Mouse (Mus musculus) forebrain, embryonic 15.5 days (tissue): ENCODE measurements around the gene Hgd. TPM values are rescaled to one million over a fixed set of nuclear protein-coding genes. Genes with fewer than 3 reads are reported as not detected.

Experiments used
- ATAC-seq: fragments of 200-750 bp; cut with Nextera tagmentation; replicated peaks from 2 replicates; pipeline ENCODE4 v1.8.0; 2017; ENCODE audit warnings: mild to moderate bottlenecking, moderate TSS enrichment, moderate library complexity
- H3K27ac ChIP-seq: fragments of 300-500 bp; sonication (generic); replicated peaks from 2 replicates; pipeline ENCODE4 v1.5.1; 2015; ENCODE audit warnings: mild to moderate bottlenecking, inconsistent platforms
- H3K27me3 ChIP-seq: fragments of 300-500 bp; sonication (generic); 2 replicates; pipeline ENCODE4 v1.6.1; 2015; ENCODE audit warnings: inconsistent platforms
- H3K36me3 ChIP-seq: fragments of 300-500 bp; sonication (generic); 2 replicates; pipeline ENCODE4 v1.6.1; 2015; ENCODE audit warnings: mild to moderate bottlenecking, inconsistent platforms
- H3K4me1 ChIP-seq: fragments of 300-500 bp; sonication (generic); 2 replicates; pipeline ENCODE4 v1.6.1; 2015; ENCODE audit warnings: inconsistent platforms
- H3K4me2 ChIP-seq: fragments of 300-500 bp; sonication (generic); replicated peaks from 2 replicates; pipeline ENCODE4 v1.6.1; 2015; ENCODE audit warnings: mild to moderate bottlenecking, inconsistent platforms
- H3K4me3 ChIP-seq: fragments of 300-500 bp; sonication (generic); 2 replicates; pipeline ENCODE4 v1.5.1; 2015; ENCODE audit warnings: mild to moderate bottlenecking, inconsistent platforms
- H3K9ac ChIP-seq: fragments of 300-500 bp; sonication (generic); replicated peaks from 2 replicates; pipeline ENCODE4 v1.6.1; 2015; ENCODE audit warnings: mild to moderate bottlenecking, inconsistent platforms
- H3K9me3 ChIP-seq: fragments of 300-500 bp; sonication (generic); 2 replicates; pipeline ENCODE4 v1.6.1; 2016; ENCODE audit warnings: inconsistent platforms
- WGBS: fragments of 180-500 bp; shearing (Covaris S2); methylation state at CpG from one replicate; pipeline ENCODE4 v1.1.7; 2015; ENCODE audit warnings: mixed read lengths; 5-methylcytosine and 5-hydroxymethylcytosine counted together
- polyA plus RNA-seq: library from polyadenylated mRNA; unstranded; fragments of >200 nt; fragmentation: Nextera tagmentation; extraction: Ambion mirVana; gene quantifications from 2 replicates; pipeline ENCODE4 v1.2.1, GENCODE M21; 2015

Gene Hgd
- polyA plus RNA-seq, 1 experiment from 2014 or later, result 0.24 TPM

DNA sequence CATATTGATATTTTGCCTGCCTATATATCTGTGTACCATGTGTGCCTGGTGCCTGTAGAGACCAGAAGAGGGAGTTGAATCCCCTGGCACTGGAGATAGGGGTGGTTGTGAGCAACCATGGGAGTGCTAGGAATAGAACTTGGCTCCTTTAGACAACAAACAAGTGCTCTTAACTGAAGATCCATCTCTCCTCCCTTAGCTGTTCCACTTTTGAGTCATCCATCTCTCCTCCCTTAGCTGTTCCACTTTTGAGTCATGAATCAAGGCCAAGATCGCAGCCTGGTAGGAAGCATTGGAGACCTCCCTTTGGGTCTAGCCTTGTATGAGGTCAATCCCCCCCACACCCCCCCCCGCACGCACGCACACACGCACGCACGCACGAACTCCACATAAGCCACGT lies 34.6 kb downstream of the Hgd start:
- no peak overlapping the region for H3K9ac ChIP-seq
- H3K27me3 ChIP-seq, result no peaks in the 10 kb centered on the region
- H3K36me3 ChIP-seq, result no peaks in the 10 kb centered on the region
- H3K27ac ChIP-seq, result no peak overlapping the region
- no peak for ATAC-seq
- no peak overlapping the region for H3K4me2 ChIP-seq
- peaks cover 6% of the 10 kb centered on the region; the same call in 1 of the 2 replicates for H3K4me1 ChIP-seq
- H3K9me3 ChIP-seq, result no peaks in the 10 kb centered on the region
- 93% methylated on average over 9 of the region's 9 CpGs for WGBS
- no peak overlapping the region for H3K4me3 ChIP-seq

DNA sequence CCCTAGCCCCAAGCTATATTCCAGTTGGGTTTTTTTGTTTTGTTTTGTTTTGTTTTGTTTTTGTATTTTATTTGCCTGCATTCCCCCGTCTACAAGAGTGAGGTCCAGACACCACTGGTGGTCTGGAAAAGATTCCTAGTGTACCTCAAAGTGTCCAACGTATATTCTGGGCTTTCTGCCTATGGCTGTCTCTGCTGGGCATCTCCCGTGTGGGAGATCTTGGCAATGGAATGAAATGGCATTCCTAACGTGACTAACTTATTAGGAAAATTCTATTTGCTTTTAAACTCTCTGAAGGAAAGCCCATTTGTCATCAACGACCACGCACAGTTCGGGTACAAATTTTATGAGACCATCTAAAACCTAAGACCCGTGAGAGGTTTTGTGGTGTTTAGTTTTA lies 35.5 kb downstream of the Hgd start:
- H3K4me2 ChIP-seq, result no peak overlapping the region
- ATAC-seq, result no peak
- H3K9ac ChIP-seq, result no peak overlapping the region
- no peaks in the 10 kb centered on the region for H3K27me3 ChIP-seq
- 81% methylated on average over 8 of the region's 8 CpGs for WGBS
- no peak overlapping the region for H3K27ac ChIP-seq
- H3K4me1 ChIP-seq, result peaks cover 6% of the 10 kb centered on the region; the same call in 1 of the 2 replicates
- no peaks in the 10 kb centered on the region for H3K36me3 ChIP-seq
- H3K4me3 ChIP-seq, result no peak overlapping the region
- no peaks in the 10 kb centered on the region for H3K9me3 ChIP-seq

DNA sequence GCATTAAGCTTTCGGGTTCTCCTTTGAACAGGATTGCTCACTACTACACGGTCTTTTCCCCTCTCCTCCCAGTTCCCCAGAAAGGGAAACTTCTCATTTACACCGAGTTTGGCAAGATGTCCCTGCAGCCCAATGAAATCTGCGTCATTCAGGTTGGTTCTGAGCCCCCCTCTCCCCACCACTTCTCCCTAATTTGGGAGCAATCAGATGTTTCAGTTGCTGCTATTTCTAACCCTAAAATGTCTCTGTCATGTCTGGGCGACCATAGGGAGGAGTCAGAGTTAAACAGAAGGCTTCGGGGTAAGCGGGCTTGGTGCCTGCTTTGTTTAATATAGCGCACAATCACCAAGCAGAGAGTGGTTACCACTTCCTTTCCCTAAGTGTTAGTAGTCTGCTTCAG lies 36.2 kb downstream of the Hgd start:
- no peak for ATAC-seq
- WGBS, result 74% methylated on average over 8 of the region's 8 CpGs
- Histone ChIP-seq H3K9me3 (no peaks in the 10 kb centered on the region), H3K4me1 (peaks cover 6% of the 10 kb centered on the region; the same call in 1 of the 2 replicates), H3K36me3 (no peaks in the 10 kb centered on the region), H3K4me3 (no peak overlapping the region), H3K4me2 (no peak overlapping the region), H3K27ac (no peak overlapping the region), H3K27me3 (no peaks in the 10 kb centered on the region), H3K9ac (no peak overlapping the region)

DNA sequence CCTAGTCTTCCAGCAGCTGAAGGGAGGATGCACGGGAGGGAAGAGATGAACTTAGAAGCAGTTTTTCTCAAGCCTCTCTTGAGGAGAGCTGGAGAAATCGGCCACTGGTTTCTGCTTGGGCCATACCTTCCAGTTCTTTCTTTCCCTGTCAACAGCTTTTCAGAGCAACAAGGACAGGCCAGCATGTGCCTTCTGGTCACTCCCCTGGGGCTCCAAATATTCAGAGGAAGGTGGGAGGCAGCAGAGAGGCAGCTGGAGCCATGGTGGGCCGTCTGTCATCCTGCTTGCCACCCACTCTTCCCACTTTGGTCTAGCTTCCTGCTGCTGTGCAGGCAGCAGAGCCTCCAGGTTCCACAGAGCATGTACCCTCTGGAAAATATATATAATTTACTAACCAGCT lies 37.7 kb downstream of the Hgd start:
- Histone ChIP-seq H3K4me2 (no peak overlapping the region), H3K9me3 (no peaks in the 10 kb centered on the region), H3K4me1 (peaks cover 6% of the 10 kb centered on the region; the same call in 1 of the 2 replicates), H3K27me3 (no peaks in the 10 kb centered on the region), H3K4me3 (no peak overlapping the region), H3K36me3 (no peaks in the 10 kb centered on the region), H3K9ac (no peak overlapping the region), H3K27ac (no peak overlapping the region; the same call in 1 of the 2 replicates)
- 0 out of 2 replicates have a peak, but pooled peaks have one; percentile 64 for ATAC-seq
- 38% methylated on average over 3 of the region's 3 CpGs for WGBS

DNA sequence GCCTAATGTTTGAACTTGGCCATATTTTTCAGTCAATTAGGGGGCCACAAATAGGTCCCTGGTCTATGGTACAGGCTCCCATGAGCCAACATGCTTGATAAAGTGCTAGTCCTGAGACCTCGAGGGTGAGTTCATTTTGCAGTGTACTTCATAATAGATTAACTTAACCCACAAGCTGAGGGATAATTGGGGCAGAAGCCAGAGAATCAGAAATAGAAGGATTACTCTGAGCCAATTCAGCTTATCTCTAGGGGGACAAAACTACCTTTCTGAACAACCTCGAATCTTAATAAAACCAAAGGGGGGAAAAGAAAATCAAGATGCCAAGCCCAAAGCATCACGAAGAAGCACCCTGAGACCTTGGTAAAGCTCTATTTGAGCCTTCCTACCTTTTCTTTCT lies 42.5 kb downstream of the Hgd start:
- Histone ChIP-seq H3K9ac (no peak overlapping the region), H3K4me3 (no peak overlapping the region), H3K4me1 (peaks cover 5% of the 10 kb centered on the region; the same call in 1 of the 2 replicates), H3K36me3 (no peaks in the 10 kb centered on the region), H3K4me2 (no peak overlapping the region), H3K27ac (no peak overlapping the region), H3K9me3 (no peaks in the 10 kb centered on the region), H3K27me3 (no peaks in the 10 kb centered on the region)
- WGBS, result 48% methylated on average over 3 of the region's 3 CpGs
- ATAC-seq, result no peak

DNA sequence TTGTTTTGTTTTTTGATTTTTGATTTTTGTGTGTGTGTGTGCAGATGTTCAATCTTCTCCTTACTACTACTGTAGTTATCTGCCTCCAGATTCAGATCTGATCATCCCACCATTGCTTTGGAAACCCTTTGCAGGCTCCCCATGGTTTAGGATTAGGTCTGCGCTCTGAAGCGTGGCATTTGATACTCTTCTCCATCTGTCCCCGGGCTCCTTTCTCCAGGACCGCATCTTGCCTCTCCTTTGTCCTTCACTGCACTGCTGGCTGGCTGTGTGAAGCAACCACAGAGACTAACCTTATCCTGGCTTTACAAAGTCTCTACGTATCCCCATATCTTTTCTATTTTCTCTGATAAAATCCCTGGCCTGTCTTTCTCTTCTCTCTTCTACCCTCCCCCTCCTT lies 43.0 kb downstream of the Hgd start:
- Histone ChIP-seq H3K4me2 (no peak overlapping the region), H3K4me3 (no peak overlapping the region), H3K9ac (no peak overlapping the region), H3K27ac (no peak overlapping the region), H3K27me3 (no peaks in the 10 kb centered on the region), H3K4me1 (no peaks in the 10 kb centered on the region), H3K9me3 (no peaks in the 10 kb centered on the region), H3K36me3 (no peaks in the 10 kb centered on the region)
- ATAC-seq, result no peak
- WGBS, result 29% methylated on average over 5 of the region's 5 CpGs

DNA sequence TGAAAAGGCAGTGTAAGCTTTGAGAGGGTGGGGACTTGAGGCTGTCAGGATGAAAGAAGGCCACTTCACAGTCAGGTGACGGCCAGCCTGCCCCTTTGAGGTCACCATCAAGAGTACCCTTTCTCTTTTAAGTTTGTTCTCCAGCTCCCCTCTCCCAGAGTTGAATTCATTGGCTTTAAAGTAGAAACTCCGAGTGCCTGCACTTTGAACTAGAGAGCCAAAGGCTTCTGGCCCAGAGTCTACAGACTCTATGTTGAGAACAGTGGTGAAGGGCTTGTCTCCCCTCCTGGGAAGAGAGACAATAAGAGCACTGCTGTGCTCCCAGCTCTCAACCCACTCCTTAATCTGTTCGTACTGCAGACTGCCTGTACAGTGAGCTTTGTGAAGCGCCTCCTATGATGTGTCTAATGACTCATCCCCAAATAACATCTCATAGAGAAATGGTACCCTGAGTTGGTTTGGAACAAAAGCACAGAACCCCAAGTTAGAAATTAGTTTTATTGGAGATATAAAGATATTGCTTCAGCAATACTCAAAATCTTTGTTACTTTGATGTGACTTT lies 46.5 kb downstream of the Hgd start:
- no peak overlapping the region for H3K9ac ChIP-seq
- 48% methylated on average over 4 of the region's 4 CpGs for WGBS
- ATAC-seq, result no peak; the same call in 1 of the 2 replicates

DNA sequence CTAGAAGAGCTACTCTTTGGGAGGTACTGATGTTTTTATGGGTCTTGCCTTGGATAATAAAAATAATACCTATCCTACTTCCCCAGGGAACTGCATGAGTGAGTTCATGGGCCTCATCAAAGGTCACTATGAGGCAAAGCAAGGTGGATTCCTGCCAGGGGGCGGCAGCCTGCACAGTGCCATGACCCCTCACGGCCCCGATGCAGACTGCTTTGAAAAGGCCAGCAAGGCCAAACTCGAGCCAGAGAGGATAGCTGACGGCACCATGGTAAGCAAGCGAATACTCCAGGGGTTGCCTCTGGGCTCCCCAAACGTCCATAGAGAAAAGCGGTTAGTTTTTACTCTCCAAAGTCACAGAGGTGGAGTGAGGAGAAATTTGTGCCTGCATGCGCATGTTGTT lies 48.4 kb downstream of the Hgd start:
- Histone ChIP-seq H3K9me3 (no peaks in the 10 kb centered on the region), H3K27ac (no peak overlapping the region), H3K4me2 (no peak overlapping the region), H3K9ac (no peak overlapping the region), H3K27me3 (no peaks in the 10 kb centered on the region), H3K4me3 (no peak overlapping the region), H3K4me1 (peaks cover 2% of the 10 kb centered on the region; the same call in 1 of the 2 replicates), H3K36me3 (no peaks in the 10 kb centered on the region)
- WGBS, result 82% methylated on average over 9 of the region's 9 CpGs
- no peak for ATAC-seq

More for the DNA sequence above, 46.5 kb downstream of the Hgd start:
- H3K27me3 ChIP-seq, result no peaks in the 10 kb centered on the region
- H3K4me3 ChIP-seq, result no peak overlapping the region
- no peak overlapping the region for H3K27ac ChIP-seq
- H3K36me3 ChIP-seq, result no peaks in the 10 kb centered on the region
- H3K4me2 ChIP-seq, result no peak overlapping the region
- peaks cover 2% of the 10 kb centered on the region; the same call in 1 of the 2 replicates for H3K4me1 ChIP-seq
- no peaks in the 10 kb centered on the region for H3K9me3 ChIP-seq

DNA sequence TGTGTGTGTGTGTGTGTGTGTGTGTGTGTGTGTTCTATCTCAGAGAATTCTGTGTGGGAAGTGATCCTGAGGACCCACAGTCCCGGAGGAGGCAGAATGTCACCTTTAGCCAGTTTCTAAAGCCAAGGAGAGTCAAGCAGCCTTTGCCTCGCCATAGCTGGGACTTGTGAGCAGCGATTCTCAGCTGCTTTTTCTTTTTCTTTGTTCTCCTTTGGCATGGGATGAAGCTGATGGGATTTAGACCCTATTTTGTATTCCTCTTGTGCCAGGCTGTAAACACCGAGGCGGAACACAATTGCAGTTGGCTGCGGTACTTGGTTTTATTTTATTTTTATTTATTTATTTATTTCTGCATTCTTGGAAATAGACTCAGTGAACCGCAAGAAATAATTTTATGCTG lies 49.1 kb downstream of the Hgd start:
- WGBS, result 57% methylated on average over 7 of the region's 7 CpGs
- H3K4me2 ChIP-seq, result no peak overlapping the region
- no peak overlapping the region for H3K4me3 ChIP-seq
- 0 out of 2 replicates have a peak overlapping the region, but pooled peaks have one; percentile 15 for H3K27ac ChIP-seq
- H3K9me3 ChIP-seq, result no peaks in the 10 kb centered on the region
- H3K4me1 ChIP-seq, result peaks cover 2% of the 10 kb centered on the region; the same call in 1 of the 2 replicates
- no peaks in the 10 kb centered on the region for H3K27me3 ChIP-seq
- H3K9ac ChIP-seq, result no peak overlapping the region
- H3K36me3 ChIP-seq, result no peaks in the 10 kb centered on the region
- no peak for ATAC-seq

DNA sequence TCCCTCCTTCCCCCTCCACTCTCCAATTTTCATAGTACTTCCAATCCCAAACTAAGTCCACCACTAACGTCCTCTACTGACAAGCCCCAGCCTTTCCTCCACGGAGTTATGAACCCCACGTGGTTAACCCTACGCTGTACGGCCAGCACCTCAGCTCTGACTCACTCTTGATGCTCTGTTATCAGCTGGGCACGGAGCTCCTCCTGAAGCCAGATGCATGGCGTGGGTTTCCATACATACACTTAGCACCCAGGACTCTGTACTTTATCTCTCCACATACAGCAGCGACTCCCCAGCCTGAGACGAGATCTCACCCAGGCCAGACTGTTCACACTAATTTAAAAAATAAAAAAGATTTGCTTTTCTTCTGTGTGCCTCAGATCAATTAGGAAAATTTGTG lies 54.6 kb downstream of the Hgd start:
- Histone ChIP-seq H3K9ac (no peak overlapping the region), H3K27me3 (no peaks in the 10 kb centered on the region), H3K9me3 (no peaks in the 10 kb centered on the region), H3K36me3 (no peaks in the 10 kb centered on the region), H3K4me2 (no peak overlapping the region), H3K4me1 (no peaks in the 10 kb centered on the region), H3K4me3 (no peak overlapping the region), H3K27ac (no peak overlapping the region)
- 76% methylated on average over 9 of the region's 9 CpGs for WGBS
- ATAC-seq, result no peak

DNA sequence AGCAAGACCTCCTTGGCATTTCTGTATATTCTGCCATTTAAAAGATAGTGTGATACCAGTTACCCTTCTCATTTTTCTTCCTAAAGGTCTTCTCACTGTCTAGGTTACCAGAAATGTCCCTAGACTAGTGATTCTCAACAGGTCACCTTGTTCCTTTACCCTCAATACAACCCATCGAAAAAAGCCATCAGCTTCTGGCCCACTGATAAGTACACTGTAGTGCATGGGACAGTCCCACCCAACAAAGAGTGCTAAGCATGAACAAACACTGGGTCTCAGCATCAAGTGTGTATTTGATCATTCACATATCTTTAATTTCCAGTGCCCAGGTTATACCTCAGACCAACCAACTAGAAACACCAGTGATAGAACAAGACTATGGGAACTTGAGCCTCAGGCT lies 55.1 kb downstream of the Hgd start:
- 100% methylated on average over 1 of the region's 1 CpGs for WGBS
- no peak overlapping the region for H3K4me2 ChIP-seq
- no peak for ATAC-seq
- H3K9ac ChIP-seq, result no peak overlapping the region
- no peak overlapping the region for H3K4me3 ChIP-seq
- H3K9me3 ChIP-seq, result no peaks in the 10 kb centered on the region
- no peaks in the 10 kb centered on the region for H3K4me1 ChIP-seq
- H3K27me3 ChIP-seq, result no peaks in the 10 kb centered on the region
- H3K36me3 ChIP-seq, result no peaks in the 10 kb centered on the region
- no peak overlapping the region for H3K27ac ChIP-seq

DNA sequence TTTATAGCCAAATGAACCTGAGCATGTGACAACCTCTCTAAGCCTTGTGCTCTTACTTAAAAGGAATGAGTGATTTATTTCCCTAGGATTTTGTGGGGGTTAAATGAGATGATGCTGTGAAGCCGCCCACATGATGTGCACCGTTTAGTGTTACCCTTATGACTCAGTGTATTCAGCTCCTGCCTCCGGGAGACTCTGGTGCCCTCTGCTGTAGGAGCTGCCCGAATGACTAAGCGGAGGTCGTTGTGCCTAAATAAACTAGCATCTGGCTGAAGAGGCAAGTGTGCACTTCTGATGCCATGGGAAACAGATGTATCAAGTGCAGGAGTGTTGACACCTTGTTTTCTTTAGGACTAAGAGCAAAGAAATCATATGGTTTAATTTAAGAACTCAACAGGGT lies 56.2 kb downstream of the Hgd start:
- H3K27ac ChIP-seq, result no peak overlapping the region
- H3K9ac ChIP-seq, result no peak overlapping the region
- ATAC-seq, result no peak
- H3K4me3 ChIP-seq, result no peak overlapping the region
- H3K27me3 ChIP-seq, result no peaks in the 10 kb centered on the region
- H3K4me1 ChIP-seq, result no peaks in the 10 kb centered on the region
- 65% methylated on average over 6 of the region's 6 CpGs for WGBS
- no peaks in the 10 kb centered on the region for H3K9me3 ChIP-seq
- no peaks in the 10 kb centered on the region for H3K36me3 ChIP-seq
- H3K4me2 ChIP-seq, result no peak overlapping the region

DNA sequence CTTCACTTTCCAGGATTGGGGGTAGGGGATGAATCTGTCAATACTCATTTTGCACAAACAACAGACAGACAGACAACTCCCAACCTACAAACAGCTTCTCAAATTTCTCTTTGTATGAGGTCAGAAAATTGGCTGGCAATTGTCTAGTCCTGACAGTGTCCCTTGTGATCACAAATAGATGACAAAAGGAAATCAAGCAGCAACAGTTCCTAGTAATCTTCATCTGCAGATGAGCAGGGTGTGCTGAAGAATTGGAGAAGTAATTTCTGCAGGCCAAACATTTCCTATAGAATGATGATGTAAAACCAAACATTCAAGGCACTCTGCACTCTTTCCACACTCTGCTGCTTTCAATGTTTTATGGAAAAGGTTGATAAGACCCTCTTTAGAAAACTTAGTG lies 57.8 kb downstream of the Hgd start:
- Histone ChIP-seq H3K9ac (no peak overlapping the region), H3K4me2 (no peak overlapping the region), H3K36me3 (no peaks in the 10 kb centered on the region), H3K4me1 (no peaks in the 10 kb centered on the region), H3K4me3 (no peak overlapping the region), H3K27me3 (no peaks in the 10 kb centered on the region), H3K9me3 (no peaks in the 10 kb centered on the region), H3K27ac (no peak overlapping the region)
- ATAC-seq, result no peak
